Mouse (Mus musculus) neutrophil, adult 83 days (primary cell): ENCODE data around the gene Olfr298. TPM values are rescaled to one million over a fixed set of nuclear protein-coding genes. Genes with fewer than 3 reads are reported as not detected.

Source experiments
- total RNA-seq, 2 experiments: library from RNA; stranded (reverse); gene quantifications; one replicate each; pipeline ENCODE4 v1.2.4; 2023

Gene Olfr298
- total RNA-seq: not detected

GRCm38 (mm10) chr7:86492384-86492783, at the start of gene Olfr298:
Gene Olfr298, minus strand, starts transcription at chr7:86492484.

GRCm38 (mm10) chr7:86519668-86520067, 27.4 kb upstream of the Olfr298 start, which contains the start of gene Olfr297:
Gene Olfr297, plus strand, starts transcription at chr7:86519968.

GRCm38 (mm10) chr7:86459621-86460020, 32.7 kb downstream of the Olfr298 start, which contains the start of gene Olfr299:
Gene Olfr299, plus strand, starts transcription at chr7:86459921.

Other genes starting within 250 kb of the Olfr298 start
- not detected for gene Vmn2r76, start 246.2 kb downstream of the Olfr298 start, total RNA-seq
- not detected for gene Olfr310, start 215.3 kb downstream of the Olfr298 start, total RNA-seq
- gene Olfr309, start 178.8 kb downstream of the Olfr298 start, total RNA-seq: not detected
- gene Olfr308, start 166.9 kb downstream of the Olfr298 start, total RNA-seq: not detected
- gene Olfr307, start 154.9 kb downstream of the Olfr298 start, total RNA-seq: not detected
- gene Olfr305, start 125.6 kb downstream of the Olfr298 start, total RNA-seq: not detected
- gene Olfr304, start 105.8 kb downstream of the Olfr298 start, total RNA-seq: not detected
- not detected for gene Olfr303, start 94.7 kb downstream of the Olfr298 start, total RNA-seq
- not detected for gene Olfr301, start 88.6 kb downstream of the Olfr298 start, total RNA-seq
- not detected for gene Olfr299, start 32.6 kb downstream of the Olfr298 start, total RNA-seq
- gene Olfr297, start 27.5 kb upstream of the Olfr298 start, total RNA-seq: not detected
- gene Olfr295, start 91.4 kb upstream of the Olfr298 start, total RNA-seq: not detected
- not detected for gene Olfr294, start 124.2 kb upstream of the Olfr298 start, total RNA-seq
- gene Olfr293, start 156.6 kb upstream of the Olfr298 start, total RNA-seq: not detected
- gene Olfr292, start 195.8 kb upstream of the Olfr298 start, total RNA-seq: not detected